Mouse (Mus musculus) CH12.LX (cell line): ENCODE data around the gene 2210408I21Rik. TPM values are rescaled to one million over a fixed set of nuclear protein-coding genes. Genes with fewer than 3 reads are reported as not detected.

Experiments
- DNase-seq: peaks from one replicate; pipeline ENCODE4 v3.0.0-alpha.2; 2013; ENCODE audit errors: extremely low read depth
- H3K27ac ChIP-seq: 2 replicates; pipeline ENCODE4 v1.5.1; 2012; ENCODE audit warnings: low read depth, mild to moderate bottlenecking, control low read depth, moderate library complexity; ENCODE audit not compliant: insufficient read depth
- H3K27me3 ChIP-seq: replicated peaks from 2 replicates; pipeline ENCODE3; 2012; ENCODE audit warnings: inconsistent platforms
- H3K36me3 ChIP-seq, 2 experiments: replicated peaks in 1 of 2; 2 replicates each; pipeline versions ENCODE3 to v1.6.1; 2012; ENCODE audit warnings: inconsistent platforms in 1 of 2, low read length in 1 of 2, mild to moderate bottlenecking in 1 of 2, mixed read lengths in 1 of 2, moderate library complexity in 1 of 2; ENCODE audit not compliant: control insufficient read depth in 1 of 2, insufficient read depth in 1 of 2
- H3K4me1 ChIP-seq, 2 experiments: 2 replicates each; pipeline ENCODE4 v1.6.1; 2012; ENCODE audit warnings: inconsistent platforms in 1 of 2, moderate library complexity in 1 of 2; ENCODE audit not compliant: insufficient read depth in 2 of 2, control insufficient read depth in 1 of 2
- H3K4me2 ChIP-seq: 2 replicates; pipeline ENCODE4 v1.6.1; 2012; ENCODE audit warnings: low read depth, mild to moderate bottlenecking, control low read depth; ENCODE audit not compliant: poor library complexity, insufficient read depth, severe bottlenecking
- H3K4me3 ChIP-seq, 3 experiments: fragments of 150-350 bp in 1 of 3; sonication (generic) in 1 of 3; replicated peaks in 1 of 3; 2 replicates each; pipeline versions ENCODE3 to v1.5.1; 2011 to 2012; ENCODE audit warnings: low read depth in 2 of 3, low read length in 2 of 3, mild to moderate bottlenecking in 2 of 3, moderate library complexity in 2 of 3, control low read depth in 1 of 3, improper control_type of control experiment in 1 of 3, inconsistent platforms in 1 of 3, mixed read lengths in 1 of 3; ENCODE audit not compliant: poor library complexity in 1 of 3
- H3K79me2 ChIP-seq: replicated peaks from 2 replicates; pipeline ENCODE4 v1.6.1; 2012; ENCODE audit warnings: mild to moderate bottlenecking, moderate library complexity; ENCODE audit not compliant: control insufficient read depth, poor library complexity, insufficient read depth, severe bottlenecking; ENCODE audit errors: extremely low read depth
- H3K9ac ChIP-seq: 2 replicates; pipeline ENCODE4 v1.6.1; 2012; ENCODE audit warnings: low read depth, mild to moderate bottlenecking, control low read depth, moderate library complexity; ENCODE audit not compliant: insufficient read depth
- H3K9me3 ChIP-seq: replicated peaks from 2 replicates; pipeline ENCODE3; 2012; ENCODE audit warnings: low read length, inconsistent platforms, mixed read lengths
- BHLHE40 ChIP-seq: IDR thresholded peaks from 2 replicates; pipeline ENCODE4 v1.6.1; 2011; ENCODE audit warnings: mild to moderate bottlenecking, low read depth, low read length, improper control_type of control experiment
- CHD1 ChIP-seq: IDR thresholded peaks from 2 replicates; pipeline ENCODE4 v1.6.1; 2012; ENCODE audit warnings: low read depth, low read length, improper control_type of control experiment, inconsistent platforms
- CHD2 ChIP-seq: IDR thresholded peaks from 2 replicates; pipeline ENCODE4 v1.6.1; 2011; ENCODE audit warnings: low read length, improper control_type of control experiment
- CTCF ChIP-seq, 2 experiments: IDR thresholded peaks in 1 of 2; conservative IDR thresholded peaks in 1 of 2; 2 replicates each; pipeline ENCODE4 v1.5.1; 2011 to 2012; ENCODE audit warnings: low read depth in 2 of 2, low read length in 2 of 2, improper control_type of control experiment in 1 of 2, inconsistent platforms in 1 of 2, mild to moderate bottlenecking in 1 of 2, moderate library complexity in 1 of 2
- ELF1 ChIP-seq: IDR thresholded peaks from 2 replicates; pipeline ENCODE4 v1.6.1; 2014; ENCODE audit warnings: low read depth, mild to moderate bottlenecking, inconsistent platforms, low read length, improper control_type of control experiment
- EP300 ChIP-seq: IDR thresholded peaks from 2 replicates; pipeline ENCODE4 v1.6.1; 2011; ENCODE audit warnings: low read length, improper control_type of control experiment
- GABPA ChIP-seq: IDR thresholded peaks from 2 replicates; pipeline ENCODE4 v1.6.1; 2012; ENCODE audit warnings: low read depth, low read length, improper control_type of control experiment, inconsistent platforms; ENCODE audit not compliant: insufficient replicate concordance
- HCFC1 ChIP-seq: IDR thresholded peaks from 2 replicates; pipeline ENCODE4 v1.6.1; 2012; ENCODE audit warnings: low read depth, mild to moderate bottlenecking, inconsistent platforms, low read length, improper control_type of control experiment
- JUND ChIP-seq: conservative IDR thresholded peaks from 2 replicates; pipeline ENCODE4 v1.6.1; 2011; ENCODE audit warnings: low read depth, low read length, improper control_type of control experiment
- KAT2A ChIP-seq: IDR thresholded peaks from 2 replicates; pipeline ENCODE4 v1.6.1; 2012; ENCODE audit warnings: low read length, improper control_type of control experiment, inconsistent platforms; ENCODE audit not compliant: insufficient replicate concordance
- MAFK ChIP-seq: IDR thresholded peaks from 2 replicates; pipeline ENCODE4 v1.6.1; 2011; ENCODE audit warnings: low read length, improper control_type of control experiment; ENCODE audit not compliant: insufficient replicate concordance
- MAX ChIP-seq: IDR thresholded peaks from 2 replicates; pipeline ENCODE4 v1.6.1; 2011; ENCODE audit warnings: low read length, improper control_type of control experiment
- MAZ ChIP-seq: IDR thresholded peaks from 2 replicates; pipeline ENCODE4 v1.6.1; 2012; ENCODE audit warnings: low read depth, mild to moderate bottlenecking, inconsistent platforms, low read length, improper control_type of control experiment, moderate library complexity
- MEF2A ChIP-seq: IDR thresholded peaks from 2 replicates; pipeline ENCODE4 v1.6.1; 2014; ENCODE audit warnings: low read depth, mild to moderate bottlenecking, inconsistent platforms, low read length, improper control_type of control experiment, borderline replicate concordance
- MYC ChIP-seq: IDR thresholded peaks from 2 replicates; pipeline ENCODE4 v1.6.1; 2011; ENCODE audit warnings: low read depth, mild to moderate bottlenecking, improper control_type of control experiment, low read length
- NELFE ChIP-seq: IDR thresholded peaks from 2 replicates; pipeline ENCODE4 v1.6.1; 2011; ENCODE audit warnings: low read depth, low read length, improper control_type of control experiment
- POLR2AphosphoS2 ChIP-seq: IDR thresholded peaks from 2 replicates; pipeline ENCODE4 v1.6.1; 2011; ENCODE audit warnings: low read depth, low read length, improper control_type of control experiment
- RCOR1 ChIP-seq: conservative IDR thresholded peaks from 2 replicates; pipeline ENCODE4 v1.6.1; 2012; ENCODE audit warnings: low read depth, mild to moderate bottlenecking, inconsistent platforms, low read length, improper control_type of control experiment
- SMC3 ChIP-seq: IDR thresholded peaks from 2 replicates; pipeline ENCODE4 v1.6.1; 2011; ENCODE audit warnings: low read depth, low read length, improper control_type of control experiment
- TBP ChIP-seq: conservative IDR thresholded peaks from 2 replicates; pipeline ENCODE4 v1.6.1; 2011; ENCODE audit warnings: low read depth, low read length, improper control_type of control experiment
- USF1 ChIP-seq: IDR thresholded peaks from 2 replicates; pipeline ENCODE4 v1.6.1; 2014; ENCODE audit warnings: low read depth, mild to moderate bottlenecking, inconsistent platforms, low read length, improper control_type of control experiment
- USF2 ChIP-seq: conservative IDR thresholded peaks from 2 replicates; pipeline ENCODE4 v1.6.1; 2011; ENCODE audit warnings: low read depth, low read length, improper control_type of control experiment
- ZKSCAN1 ChIP-seq: IDR thresholded peaks from 2 replicates; pipeline ENCODE4 v1.6.1; 2012; ENCODE audit warnings: low read depth, inconsistent platforms, low read length, improper control_type of control experiment, borderline replicate concordance
- ZMIZ1 ChIP-seq: IDR thresholded peaks from 2 replicates; pipeline ENCODE4 v1.6.1; 2012; ENCODE audit warnings: low read depth, mild to moderate bottlenecking, inconsistent platforms, low read length, improper control_type of control experiment
- ZNF384 ChIP-seq: IDR thresholded peaks from 2 replicates; pipeline ENCODE4 v1.6.1; 2012; ENCODE audit warnings: low read depth, low read length, improper control_type of control experiment, inconsistent platforms
- dilution Hi-C: fragments of 300-500 bp; cut with MboI; formaldehyde crosslinking; loops from 2 replicates; pipeline ENCODE4 v1.14.3; 2020; ENCODE audit warnings: low sequenced_read_pairs; ENCODE audit not compliant: extremely low pct_unique_long_range_greater_than_20kb, extremely low pct_ligation_motif_present
- in situ Hi-C: fragments of 300-500 bp; cut with MboI; formaldehyde crosslinking; loops from 3 replicates; pipeline ENCODE4 v1.14.3; 2019; ENCODE audit warnings: low sequenced_read_pairs, low pct_ligation_motif_present, low pct_unique_long_range_greater_than_20kb, mixed read lengths
- polyA plus RNA-seq: library from polyadenylated mRNA; unstranded; fragments of >175 nt; gene quantifications from 2 replicates; pipeline ENCODE4 v1.2.1, GENCODE M21; 2012; ENCODE audit warnings: low read depth; ENCODE audit not compliant: insufficient read length
- total RNA-seq, 2 experiments: library from RNA; depleted of rRNA; stranded (reverse); fragments of 300-350 nt in 1 of 2; fragments of >200 nt in 1 of 2; gene quantifications; 2 replicates each; pipeline ENCODE4 v1.2.3; 2012 to 2014

Gene 2210408I21Rik
- total and polyA plus RNA-seq, 3 experiments, result 5.6 to 14.7 (median 7.7) TPM

DNA sequence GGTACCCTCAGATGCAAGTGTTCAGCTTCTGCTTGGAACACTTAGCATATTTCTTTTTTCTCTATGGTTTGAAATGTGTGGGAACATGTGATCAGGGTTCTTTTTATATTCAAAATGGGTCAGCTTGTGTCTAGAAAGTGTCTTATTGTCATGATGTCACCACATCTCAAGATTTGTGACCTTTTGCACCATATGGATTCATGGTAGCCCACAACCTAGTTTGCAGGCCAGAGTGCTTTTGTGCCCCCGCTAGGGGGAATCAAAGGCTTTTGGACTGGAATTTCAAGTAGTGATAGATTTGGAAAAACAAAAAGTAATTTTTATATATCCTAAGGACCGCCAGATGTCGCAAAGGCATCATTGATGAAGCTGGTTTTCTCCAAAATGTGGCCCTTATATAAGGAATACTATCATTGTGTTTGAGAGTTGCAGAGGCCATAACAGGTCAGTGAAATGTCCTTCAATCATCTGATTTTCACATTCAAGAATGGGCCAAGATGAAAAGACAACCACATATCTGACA lies 250.2 kb downstream of the 2210408I21Rik start:
- H3K4me2 ChIP-seq, result no peak overlapping the region
- dilution Hi-C loops (no loop called here), in situ Hi-C loops (no loop called here)
- no peaks in the 10 kb centered on the region for H3K36me3 ChIP-seq
- no peaks in the 10 kb centered on the region for H3K79me2 ChIP-seq
- DNase-seq, result no peak
- H3K9me3 ChIP-seq, result no peaks in the 10 kb centered on the region
- H3K4me3 ChIP-seq, result no peak overlapping the region
- H3K27me3 ChIP-seq, result no peaks in the 10 kb centered on the region
- no peaks in the 10 kb centered on the region for H3K4me1 ChIP-seq
- H3K9ac ChIP-seq, result no peak overlapping the region
- H3K27ac ChIP-seq, result no peak overlapping the region
- no peak for TF ChIP-seq POLR2AphosphoS2
- no peak for TF ChIP-seq CHD2
- no peak for TF ChIP-seq ZKSCAN1
- TF ChIP-seq USF1, result no peak
- no peak for TF ChIP-seq CHD1
- TF ChIP-seq NELFE, result no peak
- no peak for TF ChIP-seq USF2
- no peak for TF ChIP-seq JUND
- TF ChIP-seq MAZ, result no peak
- TF ChIP-seq MYC, result no peak
- TF ChIP-seq GABPA, result no peak
- no peak for TF ChIP-seq HCFC1
- no peak for TF ChIP-seq SMC3
- no peak for TF ChIP-seq MAFK
- TF ChIP-seq ZNF384, result no peak
- TF ChIP-seq EP300, result no peak
- no peak for TF ChIP-seq MEF2A

DNA sequence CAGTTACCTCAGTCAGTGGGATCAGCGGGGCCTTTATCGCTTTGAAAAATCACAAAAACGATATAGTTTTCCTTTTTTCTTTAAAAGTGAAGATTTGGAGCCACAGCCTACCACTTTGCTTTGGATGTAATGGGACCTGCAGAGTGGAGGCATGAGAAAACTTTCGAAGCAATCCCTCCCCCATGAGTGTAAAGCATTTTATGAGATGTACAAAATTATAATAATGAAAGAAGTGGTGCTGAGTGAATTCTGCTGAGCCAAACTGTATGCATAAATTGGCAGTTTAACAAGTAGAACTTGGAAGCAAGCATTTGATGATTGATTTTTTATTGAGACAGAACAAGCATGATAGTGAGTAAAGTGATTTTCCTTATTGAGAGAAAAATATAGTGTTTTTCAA lies 250.7 kb downstream of the 2210408I21Rik start:
- no peak overlapping the region for H3K27ac ChIP-seq
- no peak overlapping the region for H3K4me3 ChIP-seq
- no peak overlapping the region for H3K9ac ChIP-seq
- dilution Hi-C loops, result no loop called here
- H3K4me1 ChIP-seq, result no peaks in the 10 kb centered on the region
- in situ Hi-C loops, result no loop called here
- no peak overlapping the region for H3K4me2 ChIP-seq
- no peaks in the 10 kb centered on the region for H3K27me3 ChIP-seq
- no peaks in the 10 kb centered on the region for H3K9me3 ChIP-seq
- no peaks in the 10 kb centered on the region for H3K36me3 ChIP-seq
- no peaks in the 10 kb centered on the region for H3K79me2 ChIP-seq
- no peak for DNase-seq
- no peak for TF ChIP-seq ZMIZ1
- TF ChIP-seq MAFK, result no peak
- TF ChIP-seq TBP, result no peak
- no peak for TF ChIP-seq MAX
- TF ChIP-seq RCOR1, result no peak
- TF ChIP-seq ELF1, result no peak
- TF ChIP-seq KAT2A, result no peak
- no peak for TF ChIP-seq JUND
- TF ChIP-seq USF1, result no peak
- TF ChIP-seq CTCF (conservative IDR thresholded peaks at IDR 0.05 in 1 of 2, IDR thresholded peaks at IDR 0.05 in 1 of 2; ENCODE audit: low read depth in 2 of 2, low read length in 2 of 2), result no peak
- no peak for TF ChIP-seq BHLHE40
- TF ChIP-seq, all 38 proteins: peak for 0
